Mouse (Mus musculus): ENCODE data around the gene Osbp2.

DNA sequence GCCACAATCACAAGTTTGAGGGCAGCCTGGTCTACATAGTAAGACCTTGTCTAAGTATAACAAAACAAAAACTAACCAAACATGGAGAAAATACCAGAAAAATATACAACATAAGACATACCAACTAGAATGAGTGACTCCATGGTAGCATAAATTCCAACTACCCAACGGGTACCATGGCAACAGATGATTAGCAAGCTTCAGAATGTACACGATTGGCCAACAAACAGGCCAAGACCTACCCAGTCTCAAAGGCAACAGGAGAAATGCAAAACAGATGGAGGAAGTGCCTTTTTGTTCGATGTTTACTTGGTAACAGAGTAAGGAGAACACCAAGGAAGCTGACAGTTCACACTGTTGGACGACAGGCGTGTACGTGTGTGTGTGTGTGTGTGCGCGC lies 96.7 kb downstream of the Osbp2 start:
- TF ChIP-seq E2F4 (IDR thresholded peaks at IDR 0.05; ENCODE audit: insufficient read depth) (no peak), USF1 (IDR thresholded peaks at IDR 0.05; ENCODE audit: low read depth) (no peak), MAX (IDR thresholded peaks at IDR 0.05; ENCODE audit: low read depth) (no peak), POLR2A (IDR thresholded peaks at IDR 0.05; ENCODE audit: insufficient read length, low read depth) (no peak), TCF12 (IDR thresholded peaks at IDR 0.05; ENCODE audit: insufficient read depth, poor library complexity, severe bottlenecking) (no peak), CEBPB (IDR thresholded peaks at IDR 0.05; ENCODE audit: insufficient read depth, poor library complexity, severe bottlenecking) (no peak), MYOD1 (IDR thresholded peaks at IDR 0.05; ENCODE audit: control insufficient read depth in 1 of 3, insufficient read length in 2 of 3, low read depth in 2 of 3) (no peak), POLR2AphosphoS2 (IDR thresholded peaks at IDR 0.05; ENCODE audit: insufficient read length, low read depth) (no peak), REST (IDR thresholded peaks at IDR 0.05; ENCODE audit: insufficient read depth, insufficient read length) (no peak), MYOG (IDR thresholded peaks at IDR 0.05; ENCODE audit: control insufficient read depth in 1 of 3, insufficient read depth in 1 of 3, insufficient read length in 2 of 3, low read depth in 2 of 3) (no peak), TCF3 (IDR thresholded peaks at IDR 0.05; ENCODE audit: insufficient read length, low read depth) (no peak)
